Mouse (Mus musculus) C2C12 (cell line): ENCODE measurements at regions not wholly inside any gene's neighbourhood (a gene's known extent, or its start where the extent isn't known, plus 50 kb on each side); places are given as distances from the start of the nearest gene placed in this dataset.

Experiments
- CTCF ChIP-seq: IDR thresholded peaks from one replicate; pipeline ENCODE4 v1.5.1; 2011; ENCODE audit not compliant: control insufficient read depth, insufficient read depth, insufficient read length
- FOSL1 ChIP-seq: IDR thresholded peaks from one replicate; pipeline ENCODE4 v1.8.0; 2011; ENCODE audit warnings: mild to moderate bottlenecking, low read length; ENCODE audit not compliant: poor library complexity, insufficient read depth, severe bottlenecking
- MAX ChIP-seq: IDR thresholded peaks from one replicate; pipeline ENCODE4 v1.6.1; 2011; ENCODE audit warnings: mild to moderate bottlenecking, control low read depth
- MYOG ChIP-seq: IDR thresholded peaks from one replicate; pipeline ENCODE4 v1.6.1; 2011; ENCODE audit not compliant: control insufficient read depth, insufficient read length; ENCODE audit errors: extremely low read depth
- USF1 ChIP-seq: IDR thresholded peaks from one replicate; pipeline ENCODE4 v1.6.1; 2011; ENCODE audit warnings: low read depth, mild to moderate bottlenecking, control low read depth, moderate library complexity

GRCm38 (mm10) chr3:131917734-131918534 lies 167.2 kb upstream of the Dkk2 start:
- no peak for TF ChIP-seq CTCF
- TF ChIP-seq MAX = no peak
- no peak for TF ChIP-seq MYOG
- TF ChIP-seq USF1 = no peak
- no peak for TF ChIP-seq FOSL1
